Mouse (Mus musculus) yolk sac, embryonic 10.5 days (tissue): ENCODE data around the gene Slc9a9.

Experiments
- DNase-seq: peaks from one replicate; pipeline ENCODE4 v3.0.0-alpha.2; 2017; ENCODE audit warnings: low spot score

Gene Slc9a9

DNA sequence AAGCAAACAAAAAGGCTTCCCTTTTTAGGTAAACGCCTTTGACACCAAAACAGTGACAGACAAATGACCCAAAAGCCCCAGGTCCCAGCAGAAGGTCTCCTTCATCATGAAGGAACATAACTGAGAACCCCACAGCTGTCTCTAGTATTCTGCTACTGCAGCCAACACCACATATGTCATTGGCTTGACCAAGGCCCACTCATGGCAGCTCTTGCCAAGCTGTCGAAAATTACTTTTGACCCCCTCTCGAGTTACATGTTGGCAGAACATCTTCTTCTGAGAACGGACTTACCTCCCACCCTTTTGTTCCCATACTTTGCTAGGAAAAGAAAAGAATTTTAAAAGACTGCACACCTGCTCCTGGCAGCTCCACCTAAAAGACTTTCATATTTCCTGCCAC is 488.2 kb downstream of the Slc9a9 start:
- DNase-seq = no peak

DNA sequence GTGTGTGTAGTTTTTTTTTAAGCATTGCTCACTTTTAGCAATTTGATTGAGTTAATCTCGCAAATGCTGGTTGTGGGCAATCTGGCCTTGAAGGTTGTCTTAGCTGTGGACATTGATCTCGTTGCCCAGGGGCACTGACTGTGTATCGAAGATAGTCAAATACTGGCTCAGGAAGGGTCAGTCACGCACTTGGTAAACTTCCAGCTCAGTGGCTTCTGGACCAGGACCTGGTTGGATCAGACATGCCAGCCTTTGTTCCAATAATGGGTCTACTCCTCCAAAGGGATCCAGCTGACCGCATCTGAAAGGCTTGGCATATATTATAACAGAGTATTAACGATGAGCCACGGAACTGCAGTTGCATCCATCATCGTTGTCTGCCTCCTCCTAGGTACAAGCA is 489.2 kb downstream of the Slc9a9 start:
- no peak for DNase-seq

DNA sequence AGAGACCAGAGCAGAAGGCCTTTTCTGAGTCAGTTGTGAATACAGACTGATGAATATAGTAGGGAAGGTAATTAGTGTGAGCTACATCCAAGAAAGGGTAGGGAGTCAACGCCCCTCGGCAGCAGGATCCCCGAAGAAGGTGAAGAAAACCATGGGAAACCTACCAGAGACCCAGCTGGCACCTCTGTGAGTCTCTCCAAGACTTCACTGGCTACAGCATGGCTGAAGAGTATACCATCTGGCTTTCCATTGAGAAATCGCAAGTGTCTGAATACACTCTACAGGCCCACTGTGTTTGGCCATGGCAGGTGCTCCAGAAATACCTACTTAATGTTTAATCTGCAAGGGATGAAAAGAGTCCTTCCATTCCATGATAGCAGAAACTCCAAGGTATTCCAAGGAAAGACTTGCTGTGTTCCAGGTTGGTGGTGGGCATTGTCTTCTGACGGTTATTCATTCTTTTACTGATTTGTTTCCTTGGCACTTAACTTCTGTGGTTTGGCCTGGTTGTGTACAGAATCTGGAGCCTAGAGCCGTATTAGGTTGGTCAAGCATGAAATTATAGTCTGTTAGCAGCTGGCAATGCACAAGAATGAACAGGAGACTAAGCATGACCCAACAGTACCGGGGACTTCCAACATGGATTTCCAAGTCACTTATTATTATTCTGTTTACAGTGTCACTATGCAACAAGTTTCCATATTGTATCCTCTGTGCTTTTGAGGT is 491.0 kb downstream of the Slc9a9 start:
- no peak for DNase-seq

- no peak for DNase-seq
Observed at GRCm38 (mm10) chr9:95161699-95162098, 492.0 kb downstream of the Slc9a9 start.

GRCm38 (mm10) chr9:95166224-95166623 is 496.5 kb downstream of the Slc9a9 start:
- no peak for DNase-seq

- no peak for DNase-seq
Observed at GRCm38 (mm10) chr9:95167806-95168205, 498.1 kb downstream of the Slc9a9 start.

- no peak for DNase-seq
Observed at GRCm38 (mm10) chr9:95168487-95169008, 498.8 kb downstream of the Slc9a9 start.

DNA sequence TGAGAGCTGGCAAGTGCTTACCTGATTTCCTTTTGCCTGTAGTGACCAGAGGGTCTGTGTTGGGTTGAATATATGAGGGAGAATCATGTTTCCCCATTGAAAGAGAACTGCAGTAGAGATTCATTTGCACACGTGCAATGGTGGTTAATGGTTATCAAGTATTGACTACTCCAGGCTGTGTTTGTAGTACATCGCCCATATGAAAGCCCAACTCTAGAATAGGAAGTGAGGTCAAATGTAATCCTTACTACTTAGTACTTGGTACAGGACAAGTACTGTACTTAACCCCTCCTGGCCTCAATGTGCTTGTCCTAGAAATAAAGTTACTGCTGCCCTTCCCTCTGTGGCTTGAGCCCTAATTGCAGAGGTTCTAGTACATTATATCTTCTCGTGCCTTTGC is 508.5 kb downstream of the Slc9a9 start:
- DNase-seq = no peak

- no peak for DNase-seq
Observed at GRCm38 (mm10) chr9:95180005-95180404, 510.3 kb downstream of the Slc9a9 start.

GRCm38 (mm10) chr9:95180569-95180968 is 510.9 kb downstream of the Slc9a9 start:
- no peak for DNase-seq

DNA sequence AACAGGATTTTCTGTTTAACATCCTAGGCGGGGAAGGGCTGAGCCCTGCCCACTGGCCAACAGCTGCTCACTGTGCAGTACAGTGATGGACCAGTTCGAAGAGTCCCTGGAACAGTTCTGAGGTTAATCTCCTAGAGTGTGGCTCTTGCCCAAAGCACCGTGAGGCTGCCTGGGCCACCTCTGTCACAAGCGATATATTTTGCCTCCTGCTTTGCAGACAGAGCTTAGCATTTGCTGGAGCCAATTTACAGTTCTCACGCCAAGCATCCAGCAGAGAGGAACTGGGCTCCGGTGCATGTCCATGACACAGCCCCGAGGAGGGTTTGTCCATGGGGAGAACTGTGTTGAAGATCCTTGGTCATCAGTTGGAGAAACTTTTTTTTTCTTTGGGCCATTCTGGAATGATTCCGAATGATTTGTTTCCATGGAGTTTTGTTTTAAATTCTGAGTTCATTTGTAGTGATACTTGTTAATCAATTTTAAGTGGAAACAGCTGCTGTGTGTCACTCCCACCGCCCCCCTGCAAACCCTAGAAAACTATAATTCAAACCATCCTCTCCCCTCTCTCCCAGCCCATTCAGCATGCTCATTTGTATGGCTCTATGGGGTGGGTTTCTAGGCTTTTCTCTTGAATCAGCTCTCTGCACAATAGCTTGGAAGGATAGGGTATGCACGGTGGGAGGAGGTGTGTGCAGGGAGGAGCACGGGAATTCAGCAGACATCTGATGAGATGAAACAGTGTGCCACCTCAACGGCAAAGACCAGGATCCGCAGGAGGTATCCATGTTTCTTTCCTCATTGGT is 511.7 kb downstream of the Slc9a9 start:
- no peak for DNase-seq

- no peak for DNase-seq
Observed at GRCm38 (mm10) chr9:95182272-95182671, 512.6 kb downstream of the Slc9a9 start.

- DNase-seq = no peak
Observed at GRCm38 (mm10) chr9:95184453-95184852, 514.7 kb downstream of the Slc9a9 start.

- DNase-seq = no peak
Observed at GRCm38 (mm10) chr9:95185840-95186239, 516.1 kb downstream of the Slc9a9 start.

- no peak for DNase-seq
Observed at GRCm38 (mm10) chr9:95186386-95187289, 516.9 kb downstream of the Slc9a9 start.

GRCm38 (mm10) chr9:95188362-95189217 is 518.9 kb downstream of the Slc9a9 start:
- DNase-seq = peak; percentile 57

DNA sequence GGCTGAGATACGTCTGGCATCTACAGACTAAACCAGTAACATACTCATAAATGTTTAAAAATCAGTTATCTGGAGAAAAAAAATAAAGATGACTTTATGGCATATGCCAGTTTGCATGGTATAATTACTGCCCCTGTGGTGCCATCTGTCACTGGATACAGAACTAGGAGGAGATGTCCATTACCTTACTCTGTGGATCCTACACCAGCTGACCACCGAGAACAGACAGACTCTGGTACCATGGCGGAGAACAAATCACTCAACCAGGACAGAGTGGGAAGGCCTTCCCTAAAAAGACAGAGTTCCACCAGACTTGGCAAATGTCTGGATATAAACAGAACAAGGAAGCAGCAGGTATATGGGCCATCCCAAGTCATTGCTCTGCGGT is 519.5 kb downstream of the Slc9a9 start:
- DNase-seq = no peak

DNA sequence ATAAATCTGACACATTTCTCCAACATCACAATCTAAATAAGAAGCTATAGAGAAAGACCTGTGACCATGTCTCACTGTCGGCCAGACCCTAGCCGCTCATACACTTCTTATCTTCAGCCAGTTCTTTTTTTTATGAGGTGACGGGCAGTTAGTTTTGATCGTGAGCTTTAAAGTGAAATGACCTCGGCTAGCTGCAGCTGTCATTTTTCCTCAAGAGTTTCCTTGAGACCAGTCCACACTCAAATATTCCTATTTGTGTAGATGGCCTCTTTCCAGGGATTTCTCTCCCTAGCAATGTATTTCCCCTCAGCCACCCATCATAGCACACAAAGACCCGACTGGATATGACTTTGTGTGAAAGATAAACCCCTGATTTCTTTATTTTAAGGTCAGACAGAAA is 521.7 kb downstream of the Slc9a9 start:
- no peak for DNase-seq

DNA sequence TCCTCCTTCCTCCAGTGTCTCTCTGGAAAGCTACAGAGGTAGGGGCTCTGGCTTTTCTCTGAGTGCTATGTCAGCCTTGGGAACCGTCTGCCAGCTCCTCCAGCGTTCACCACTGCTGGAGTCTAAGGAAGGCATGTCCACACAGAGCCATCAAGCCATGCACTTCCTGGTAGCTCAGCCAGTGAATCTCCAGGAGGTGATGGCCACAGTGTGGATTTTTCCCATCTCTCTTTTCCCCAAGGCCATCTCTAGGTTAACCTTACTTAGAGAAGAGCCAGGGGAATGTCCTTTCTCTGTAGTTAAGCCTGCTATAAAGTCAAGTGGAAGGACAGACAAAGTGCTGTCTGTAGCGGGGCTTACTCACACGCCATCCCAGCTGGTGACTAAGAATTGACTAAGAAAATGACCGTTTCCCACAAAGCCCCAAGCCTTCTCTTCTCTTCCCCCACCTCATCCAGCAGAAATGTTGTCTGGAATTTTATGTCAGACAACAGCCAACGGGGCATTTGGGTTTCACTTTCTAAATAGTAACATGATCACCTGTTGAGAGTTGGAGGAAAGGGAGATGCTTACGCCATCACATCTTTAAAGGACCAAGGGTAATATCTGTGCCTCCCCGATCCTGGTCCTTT is 523.3 kb downstream of the Slc9a9 start:
- no peak for DNase-seq

- DNase-seq = no peak
Observed at GRCm38 (mm10) chr9:95193672-95194071, 524.0 kb downstream of the Slc9a9 start.

- DNase-seq = peak; percentile 60
Observed at GRCm38 (mm10) chr9:95194158-95194557, 524.4 kb downstream of the Slc9a9 start.
